Mouse (Mus musculus): ENCODE measurements around the gene Gm6710.
"Not testable (repeated sequence)": the region's sequence is repeated elsewhere in the genome, so short reads cannot be mapped to it uniquely, and the experiment has no call there.

Gm6710 gene

GRCm38 (mm10) chr2:175869024-175869423 lies at the start of gene Gm6710:
Gene Gm6710, plus strand, starts transcription at chr2:175869219.
- DNase-seq (ENCODE audit: low spot score in 2 of 2), result not testable (repeated sequence)
